ENCODE assay signal across 7 mouse cellular contexts in the genomic region with DNA sequence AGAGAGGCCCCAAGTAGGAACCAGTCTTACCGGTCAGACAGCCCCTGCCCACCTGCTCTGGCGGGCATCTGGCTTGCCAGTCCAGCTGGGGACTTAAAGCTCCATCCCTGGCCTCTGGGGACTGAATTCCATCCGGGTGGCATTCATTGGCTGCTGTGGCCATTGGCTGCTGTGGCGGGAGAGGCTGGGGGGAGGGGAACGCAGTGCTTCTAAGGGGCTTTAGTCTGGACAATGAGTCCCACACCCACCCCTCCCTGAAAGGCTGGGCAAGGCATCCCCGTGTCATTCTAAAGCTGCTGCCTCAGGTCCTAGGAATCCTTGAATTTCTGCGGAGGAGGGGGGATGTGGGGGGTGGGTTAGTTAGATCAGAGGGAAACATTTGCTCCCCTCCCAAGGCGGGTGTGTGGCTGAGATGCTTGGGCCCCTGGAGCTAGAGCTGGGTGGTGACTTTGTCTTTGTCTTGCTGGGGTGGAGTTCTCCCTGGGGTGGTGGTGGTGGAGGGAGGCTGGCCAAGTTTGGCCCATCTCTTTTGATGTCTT. TPM values are rescaled to one million over a fixed set of nuclear protein-coding genes. Genes with fewer than 3 reads are reported as not detected.
A peak's percentile ranks its signal among the peaks of the same experiment; 100 is the strongest.
DNase-seq lines count a peak whose midpoint lies in the region; ATAC-seq and TF ChIP-seq lines count a peak whose summit lies in the region.

No protein-coding gene starts in this region.

- no peak for TF ChIP-seq CTCF in G1E (IDR thresholded peaks at IDR 0.05; ENCODE audit: low read depth, low read length)
- no peak for TF ChIP-seq CTCF in bone marrow, adult 2 months (IDR thresholded peaks at IDR 0.05; ENCODE audit: control insufficient read depth, insufficient read depth, low read length)

- H3K36me3 ChIP-seq in G1E (replicated peaks), result peaks cover 69% of the 10 kb centered on the region
- peaks cover 36% of the 10 kb centered on the region for H3K36me3 ChIP-seq in forebrain, embryonic 15.5 days

- WGBS in bone marrow, adult 2 months, result 5% methylated on average over 8 of the region's 8 CpGs
- WGBS in forebrain, embryonic 15.5 days, result 0% methylated on average over 8 of the region's 8 CpGs

- H3K9me3 ChIP-seq in G1E (replicated peaks), result no peaks in the 10 kb centered on the region
- no peaks in the 10 kb centered on the region for H3K9me3 ChIP-seq in forebrain, embryonic 15.5 days

- no peaks in the 10 kb centered on the region for H3K27me3 ChIP-seq in G1E (ENCODE audit: insufficient read depth, low read length)
- no peaks in the 10 kb centered on the region for H3K27me3 ChIP-seq in forebrain, embryonic 15.5 days

- H3K4me3 ChIP-seq in G1E (ENCODE audit: low read depth, low read length), result peak overlapping the region; percentile 93
- peak overlapping the region; percentile 37 for H3K4me3 ChIP-seq in bone marrow, adult 2 months (replicated peaks; ENCODE audit: control insufficient read depth, low read depth, low read length)
- peak overlapping the region; percentile 75 for H3K4me3 ChIP-seq in forebrain, embryonic 15.5 days

- ATAC-seq in G1E (ENCODE audit: extremely low read depth, insufficient number of reproducible peaks, low FRiP score, poor library complexity, severe bottlenecking), result no peak
- ATAC-seq in forebrain, embryonic 15.5 days (replicated peaks), result no peak

- TF ChIP-seq POLR2A in bone marrow, adult 2 months (IDR thresholded peaks at IDR 0.05; ENCODE audit: borderline replicate concordance, control insufficient read depth, low read depth, low read length), result no peak

- H3K27ac ChIP-seq in bone marrow, adult 2 months (ENCODE audit: control insufficient read depth, insufficient read depth, low read depth, low read length, poor library complexity), result peak overlapping the region; percentile 98
- peak overlapping the region; percentile 100 for H3K27ac ChIP-seq in forebrain, embryonic 15.5 days (replicated peaks)

- H3K4me2 ChIP-seq in forebrain, embryonic 15.5 days (replicated peaks), result peak overlapping the region; percentile 93

- H3K9ac ChIP-seq in forebrain, embryonic 15.5 days (replicated peaks), result peak overlapping the region; percentile 99

- no peak for DNase-seq in G1E (ENCODE audit: low spot score)
- peak; percentile 52 to 73 for DNase-seq in kidney, adult 8-10 months
- DNase-seq in lung, postnatal 14 days, result peak; percentile 42
- peak; percentile 59 for DNase-seq in testis, postnatal 10 days (ENCODE audit: low spot score)
- no peak for DNase-seq in T-cell, adult 2 months (ENCODE audit: low spot score)

- H3K4me1 ChIP-seq in G1E (ENCODE audit: insufficient read depth, low read depth, low read length), result peaks cover 82% of the 10 kb centered on the region
- peaks cover 2% of the 10 kb centered on the region for H3K4me1 ChIP-seq in bone marrow, adult 2 months (ENCODE audit: control insufficient read depth, insufficient read depth, low read length)
- peaks cover 53% of the 10 kb centered on the region for H3K4me1 ChIP-seq in forebrain, embryonic 15.5 days

RNA-seq across cellular contexts. Expression of gene Patz1, which starts 4.1 kb away (rescaled TPM):
- total RNA-seq in G1E (2014; fragmentation: Nextera tagmentation) (71.9 and 89.1 TPM in 2 replicates), G1E (2017) (56.5 and 66.6 TPM in 2 replicates)
- polyA plus RNA-seq in G1E (2012), result 86.1 and 112 TPM in 2 replicates
- polyA plus RNA-seq in bone marrow, adult 2 months (2011; ENCODE audit: insufficient read depth, insufficient read length, low replicate concordance, missing spikeins), result 33.6 and 53.9 TPM in 2 replicates
- 63.5 and 66.2 TPM in 2 replicates for polyA plus RNA-seq in forebrain, embryonic 15.5 days (2015; fragmentation: Nextera tagmentation; extraction: Ambion mirVana)

RNA-seq across cellular contexts. Expression of gene Drg1, which starts 26.6 kb away (rescaled TPM):
- 190 and 198 TPM in 2 replicates for total RNA-seq in G1E (2014; fragmentation: Nextera tagmentation)
- 282 and 303 TPM in 2 replicates for total RNA-seq in G1E (2017)
- polyA plus RNA-seq in G1E (2012), result 101 and 116 TPM in 2 replicates
- polyA plus RNA-seq in bone marrow, adult 2 months (2011; ENCODE audit: insufficient read depth, insufficient read length, low replicate concordance, missing spikeins), result 50.8 and 78.5 TPM in 2 replicates
- polyA plus RNA-seq in forebrain, embryonic 15.5 days (2015; fragmentation: Nextera tagmentation; extraction: Ambion mirVana), result 249 and 257 TPM in 2 replicates

RNA-seq across cellular contexts. Expression of gene Pik3ip1, which starts 37.4 kb away (rescaled TPM):
- total RNA-seq in G1E (2014; fragmentation: Nextera tagmentation) (0.53 and 0.92 TPM in 2 replicates), G1E (2017) (2.2 and 2.4 TPM in 2 replicates)
- 4.8 and 5.4 TPM in 2 replicates for polyA plus RNA-seq in G1E (2012)
- polyA plus RNA-seq in bone marrow, adult 2 months (2011; ENCODE audit: insufficient read depth, insufficient read length, low replicate concordance, missing spikeins), result 11.6 and 29.7 TPM in 2 replicates
- 34.4 and 36.6 TPM in 2 replicates for polyA plus RNA-seq in forebrain, embryonic 15.5 days (2015; fragmentation: Nextera tagmentation; extraction: Ambion mirVana)

Comparison
In these comparisons a context has a peak if more than half of its experiments do, and no peak if none do; other contexts are left out.
1. DNase-seq: peak in kidney, adult 8-10 months (2 of 2), lung, postnatal 14 days (single experiment) and testis, postnatal 10 days (single experiment); none in G1E (single experiment) and T-cell, adult 2 months (single experiment).
2. H3K4me3 ChIP-seq: peak in every context shown above with its lines; median percentile 93 in G1E; 75 in forebrain, embryonic 15.5 days; 37 in bone marrow, adult 2 months.